Comparison of ENCODE assay signal across 20 mouse cellular contexts in genomic region chr9:114660506-114660905, GRCm38 (mm10). TPM values are rescaled to one million over a fixed set of nuclear protein-coding genes. Genes with fewer than 3 reads are reported as not detected.
A peak's percentile ranks its signal among the peaks of the same experiment; 100 is the strongest.
DNase-seq lines count a peak whose midpoint lies in the region; ATAC-seq and TF ChIP-seq lines count a peak whose summit lies in the region.
"Had no signal": no experiment of that assay in that cellular context is flagged by ENCODE, and none has a peak within 500 bp of the region (broad histone marks: within the 10 kb centered on the region; RNA-seq: fewer than 3 reads in every experiment).

No protein-coding gene starts in this region.

- H3K27ac ChIP-seq in forebrain, postnatal 0 days (ENCODE audit: low read depth, low read length) = peak overlapping the region; percentile 77
- no peak overlapping the region for H3K27ac ChIP-seq in forebrain, embryonic 10.5 days
- H3K27ac ChIP-seq in hindbrain, embryonic 13.5 days = peak overlapping the region; percentile 37
- H3K27ac ChIP-seq in midbrain, embryonic 11.5 days (ENCODE audit: low read depth, low read length) = no peak overlapping the region; the same call in 1 of the 2 replicates
- peak overlapping the region; percentile 64 for H3K27ac ChIP-seq in midbrain, postnatal 0 days (ENCODE audit: low read depth, low read length)
- H3K27ac ChIP-seq: intestine, embryonic 15.5 days; left cerebral cortex, adult 2 months; limb, embryonic 15.5 days; liver, embryonic 14.5 days; macrophage had no signal

- peak; percentile 40 for DNase-seq in forebrain, postnatal 0 days
- DNase-seq in forebrain, embryonic 10.5 days (ENCODE audit: extremely low spot score, low spot score) = no peak
- no peak for DNase-seq in midbrain, embryonic 11.5 days (ENCODE audit: low spot score, missing footprints)
- DNase-seq in midbrain, postnatal 0 days (ENCODE audit: low spot score) = peak; percentile 33
- no peak for DNase-seq in layer of hippocampus, adult 9-10 months (ENCODE audit: low spot score)
- no peak for DNase-seq in lung, postnatal 4 days
- DNase-seq: cerebellum, adult 18-20 months; cerebellum, postnatal 25 days; heart, postnatal 4 days; kidney, adult 9 months; kidney, postnatal 14 days; left cerebral cortex, postnatal 4 days; lung, embryonic 14.5 days; thymus, postnatal 14 days had no signal

- no peak overlapping the region for H3K4me2 ChIP-seq in forebrain, postnatal 0 days (ENCODE audit: low read depth)
- H3K4me2 ChIP-seq in hindbrain, embryonic 13.5 days = no peak overlapping the region
- H3K4me2 ChIP-seq in midbrain, embryonic 11.5 days = no peak overlapping the region
- H3K4me2 ChIP-seq in midbrain, postnatal 0 days (ENCODE audit: low read depth, low read length, poor library complexity, severe bottlenecking) = no peak overlapping the region
- H3K4me2 ChIP-seq: intestine, embryonic 15.5 days; limb, embryonic 15.5 days; lung, embryonic 14.5 days had no signal

- H3K36me3 ChIP-seq in forebrain, postnatal 0 days (ENCODE audit: insufficient read depth) = no peaks in the 10 kb centered on the region
- no peaks in the 10 kb centered on the region for H3K36me3 ChIP-seq in forebrain, embryonic 10.5 days (replicated peaks)
- no peaks in the 10 kb centered on the region for H3K36me3 ChIP-seq in hindbrain, embryonic 13.5 days
- H3K36me3 ChIP-seq in midbrain, embryonic 11.5 days (ENCODE audit: control insufficient read depth, insufficient read depth, low read length) = no peaks in the 10 kb centered on the region
- no peaks in the 10 kb centered on the region for H3K36me3 ChIP-seq in midbrain, postnatal 0 days (ENCODE audit: insufficient read depth, low read length)
- H3K36me3 ChIP-seq: intestine, embryonic 15.5 days; limb, embryonic 15.5 days had no signal

- no peak overlapping the region for H3K9ac ChIP-seq in forebrain, postnatal 0 days
- no peak overlapping the region for H3K9ac ChIP-seq in hindbrain, embryonic 13.5 days
- 0 out of 2 replicates have a peak overlapping the region, but pooled peaks have one; percentile 14 for H3K9ac ChIP-seq in midbrain, embryonic 11.5 days (ENCODE audit: low read length)
- 0 out of 2 replicates have a peak overlapping the region, but pooled peaks have one; percentile 24 for H3K9ac ChIP-seq in midbrain, postnatal 0 days (replicated peaks; ENCODE audit: low read length, poor library complexity, severe bottlenecking)
- H3K9ac ChIP-seq: intestine, embryonic 15.5 days; limb, embryonic 15.5 days; liver, embryonic 14.5 days; lung, embryonic 14.5 days had no signal

- H3K4me1 ChIP-seq in forebrain, postnatal 0 days (ENCODE audit: insufficient read depth) = no peaks in the 10 kb centered on the region
- H3K4me1 ChIP-seq in forebrain, embryonic 10.5 days = no peaks in the 10 kb centered on the region
- H3K4me1 ChIP-seq in hindbrain, embryonic 13.5 days (replicated peaks) = peaks cover 9% of the 10 kb centered on the region
- peaks cover 7% of the 10 kb centered on the region for H3K4me1 ChIP-seq in midbrain, embryonic 11.5 days (ENCODE audit: control insufficient read depth, insufficient read depth, low read length)
- H3K4me1 ChIP-seq in midbrain, postnatal 0 days (ENCODE audit: insufficient read depth, low read length) = peaks cover 6% of the 10 kb centered on the region; the same call in 1 of the 2 replicates
- H3K4me1 ChIP-seq: intestine, embryonic 15.5 days; limb, embryonic 15.5 days had no signal

- H3K9me3 ChIP-seq in forebrain, postnatal 0 days (ENCODE audit: low read length) = no peaks in the 10 kb centered on the region
- peaks cover 4% of the 10 kb centered on the region; the same call in 1 of the 2 replicates for H3K9me3 ChIP-seq in forebrain, embryonic 10.5 days
- no peaks in the 10 kb centered on the region for H3K9me3 ChIP-seq in hindbrain, embryonic 13.5 days
- no peaks in the 10 kb centered on the region for H3K9me3 ChIP-seq in midbrain, embryonic 11.5 days (ENCODE audit: control insufficient read depth, low read length)
- no peaks in the 10 kb centered on the region for H3K9me3 ChIP-seq in midbrain, postnatal 0 days (ENCODE audit: low read length)
- H3K9me3 ChIP-seq: intestine, embryonic 15.5 days; limb, embryonic 15.5 days had no signal

- H3K27me3 ChIP-seq in forebrain, postnatal 0 days (ENCODE audit: insufficient read depth, low read length) = no peaks in the 10 kb centered on the region
- H3K27me3 ChIP-seq in forebrain, embryonic 10.5 days (ENCODE audit: poor library complexity, severe bottlenecking) = no peaks in the 10 kb centered on the region
- no peaks in the 10 kb centered on the region for H3K27me3 ChIP-seq in hindbrain, embryonic 13.5 days
- H3K27me3 ChIP-seq in midbrain, embryonic 11.5 days (ENCODE audit: control insufficient read depth, insufficient read depth, low read length) = no peaks in the 10 kb centered on the region
- no peaks in the 10 kb centered on the region for H3K27me3 ChIP-seq in midbrain, postnatal 0 days (ENCODE audit: insufficient read depth, low read length)
- H3K27me3 ChIP-seq: intestine, embryonic 15.5 days; limb, embryonic 15.5 days had no signal

- no peak overlapping the region for H3K4me3 ChIP-seq in forebrain, postnatal 0 days (ENCODE audit: low read depth, low read length)
- H3K4me3 ChIP-seq in forebrain, embryonic 10.5 days = no peak overlapping the region
- no peak overlapping the region for H3K4me3 ChIP-seq in hindbrain, embryonic 13.5 days
- no peak overlapping the region for H3K4me3 ChIP-seq in midbrain, embryonic 11.5 days (ENCODE audit: low read depth, low read length)
- H3K4me3 ChIP-seq in midbrain, postnatal 0 days (ENCODE audit: low read depth, low read length) = no peak overlapping the region
- H3K4me3 ChIP-seq: intestine, embryonic 15.5 days; left cerebral cortex, adult 2 months; limb, embryonic 15.5 days had no signal

- 0 out of 2 replicates have a peak, but pooled peaks have one; percentile 23 for ATAC-seq in forebrain, postnatal 0 days
- ATAC-seq in hindbrain, embryonic 13.5 days (ENCODE audit: low FRiP score) = no peak
- ATAC-seq in midbrain, embryonic 11.5 days (ENCODE audit: low FRiP score) = no peak
- ATAC-seq in midbrain, postnatal 0 days (ENCODE audit: low FRiP score) = no peak
- ATAC-seq: intestine, embryonic 15.5 days had no signal

- WGBS in forebrain, postnatal 0 days = 53% methylated on average over 6 of the region's 6 CpGs
- 86% methylated on average over 6 of the region's 6 CpGs for WGBS in forebrain, embryonic 10.5 days
- WGBS in hindbrain, embryonic 13.5 days = 62% methylated on average over 6 of the region's 6 CpGs
- 57% methylated on average over 6 of the region's 6 CpGs for WGBS in midbrain, embryonic 11.5 days
- WGBS in midbrain, postnatal 0 days = 15% methylated on average over 6 of the region's 6 CpGs

- no peak for TF ChIP-seq CTCF in forebrain, postnatal 0 days (IDR thresholded peaks at IDR 0.05; ENCODE audit: low read depth)
- no peak for TF ChIP-seq CTCF in midbrain, postnatal 0 days (IDR thresholded peaks at IDR 0.05)

RNA-seq across cellular contexts. Expression of gene Cnot10, which starts 20.5 kb away (rescaled TPM):
- 45.2 and 50.6 TPM in 2 replicates for total RNA-seq in forebrain, postnatal 0 days (2014; rRNA removed)
- polyA plus RNA-seq in forebrain, postnatal 0 days (2015; fragmentation: Nextera tagmentation; extraction: Ambion mirVana) = 44.4 and 47.1 TPM in 2 replicates
- polyA plus RNA-seq in forebrain, embryonic 10.5 days (2016; fragmentation: Nextera tagmentation; extraction: Ambion mirVana) = 73.7 and 74.4 TPM in 2 replicates
- 54.7 and 59.0 TPM in 2 replicates for polyA plus RNA-seq in hindbrain, embryonic 13.5 days (2015; fragmentation: Nextera tagmentation; extraction: Ambion mirVana)
- polyA plus RNA-seq in midbrain, embryonic 11.5 days (2014; fragmentation: Nextera tagmentation; extraction: Ambion mirVana) = 67.4 and 69.3 TPM in 2 replicates
- total RNA-seq in midbrain, postnatal 0 days (2014; rRNA removed) = 34.7 and 43.2 TPM in 2 replicates
- polyA plus RNA-seq in midbrain, postnatal 0 days (2015; fragmentation: Nextera tagmentation; extraction: Ambion mirVana) = 47.2 and 50.1 TPM in 2 replicates

RNA-seq across cellular contexts. Expression of gene Dync1li1, which starts 28.1 kb away (rescaled TPM):
- 136 and 152 TPM in 2 replicates for total RNA-seq in forebrain, postnatal 0 days (2014; rRNA removed)
- 127 and 145 TPM in 2 replicates for polyA plus RNA-seq in forebrain, postnatal 0 days (2015; fragmentation: Nextera tagmentation; extraction: Ambion mirVana)
- polyA plus RNA-seq in forebrain, embryonic 10.5 days (2016; fragmentation: Nextera tagmentation; extraction: Ambion mirVana) = 74.6 and 78.8 TPM in 2 replicates
- polyA plus RNA-seq in hindbrain, embryonic 13.5 days (2015; fragmentation: Nextera tagmentation; extraction: Ambion mirVana) = 124 and 148 TPM in 2 replicates
- polyA plus RNA-seq in midbrain, embryonic 11.5 days (2014; fragmentation: Nextera tagmentation; extraction: Ambion mirVana) = 79.4 and 99.6 TPM in 2 replicates
- 124 and 131 TPM in 2 replicates for total RNA-seq in midbrain, postnatal 0 days (2014; rRNA removed)
- 148 and 160 TPM in 2 replicates for polyA plus RNA-seq in midbrain, postnatal 0 days (2015; fragmentation: Nextera tagmentation; extraction: Ambion mirVana)

Comparison
In these comparisons a context has a peak if more than half of its experiments do, and no peak if none do; other contexts are left out.
1. DNase-seq: peak in forebrain, postnatal 0 days (single experiment) and midbrain, postnatal 0 days (single experiment); none in forebrain, embryonic 10.5 days (single experiment), midbrain, embryonic 11.5 days (single experiment), layer of hippocampus, adult 9-10 months (single experiment) and lung, postnatal 4 days (0 of 2).
2. H3K27ac ChIP-seq: peak in forebrain, postnatal 0 days (single experiment), hindbrain, embryonic 13.5 days (single experiment) and midbrain, postnatal 0 days (single experiment); none in forebrain, embryonic 10.5 days (single experiment) and midbrain, embryonic 11.5 days (single experiment).
3. H3K9ac ChIP-seq: peak in midbrain, embryonic 11.5 days (single experiment) and midbrain, postnatal 0 days (single experiment); none in forebrain, postnatal 0 days (single experiment) and hindbrain, embryonic 13.5 days (single experiment).